Mouse (Mus musculus): ENCODE measurements at regions not wholly inside any gene's neighbourhood (a gene's known extent, or its start where the extent isn't known, plus 50 kb on each side); places are given as distances from the start of the nearest gene placed in this dataset.
"Not testable (repeated sequence)": the region's sequence is repeated elsewhere in the genome, so short reads cannot be mapped to it uniquely, and the experiment has no call there.

DNA sequence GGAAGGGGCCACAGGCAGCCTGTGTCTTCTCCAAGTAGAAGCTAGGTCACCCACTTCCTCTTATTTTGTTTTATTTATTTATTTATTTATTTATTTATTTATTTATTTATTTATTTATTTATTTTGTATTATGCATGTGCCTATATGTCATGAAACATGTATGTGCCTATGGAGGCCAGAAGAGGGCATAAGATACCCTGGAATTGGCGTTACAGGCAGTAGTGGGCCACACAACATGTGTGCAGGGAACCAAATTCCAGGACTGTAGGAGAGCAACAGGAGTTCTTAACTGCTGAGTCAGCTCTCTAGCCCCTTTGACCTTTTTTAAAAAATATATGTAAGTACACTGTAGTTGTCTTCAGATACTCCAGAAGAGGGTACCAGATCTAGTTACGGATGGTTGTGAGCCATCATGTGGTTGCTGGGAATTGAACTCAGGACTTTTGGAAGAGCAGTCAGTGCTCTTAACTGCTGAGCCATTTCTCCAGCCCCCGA lies 97.3 kb downstream of the Gm9817 start:
- not testable (repeated sequence) for TF ChIP-seq RAD21 (IDR thresholded peaks at IDR 0.05; ENCODE audit: low read depth, low read length); CTCF (conservative IDR thresholded peaks at IDR 0.05 in 1 of 2, IDR thresholded peaks at IDR 0.05 in 1 of 2; ENCODE audit: low read depth in 2 of 2, low read length in 2 of 2); ZNF384 (IDR thresholded peaks at IDR 0.05; ENCODE audit: low read depth, low read length); USF2 (conservative IDR thresholded peaks at IDR 0.05; ENCODE audit: low read depth, low read length); POLR2A (IDR thresholded peaks at IDR 0.05; ENCODE audit: low read depth, low read length); ZMIZ1 (IDR thresholded peaks at IDR 0.05; ENCODE audit: low read depth, low read length); CHD2 (IDR thresholded peaks at IDR 0.05; ENCODE audit: low read length); EP300 (IDR thresholded peaks at IDR 0.05; ENCODE audit: low read length); POLR2AphosphoS2 (IDR thresholded peaks at IDR 0.05; ENCODE audit: low read depth, low read length); SMC3 (IDR thresholded peaks at IDR 0.05; ENCODE audit: low read depth, low read length); MXI1 (IDR thresholded peaks at IDR 0.05; ENCODE audit: low read depth, low read length)

All from CH12.LX (cell line).